Mouse (Mus musculus): ENCODE data around the gene Primpol. TPM values are rescaled to one million over a fixed set of nuclear protein-coding genes. Genes with fewer than 3 reads are reported as not detected.
"Not testable (repeated sequence)": the region's sequence is repeated elsewhere in the genome, so short reads cannot be mapped to it uniquely, and the experiment has no call there.

Primpol gene
- total RNA-seq, 2 experiments from 2014 or later: 4.3 to 8.7 TPM

DNA sequence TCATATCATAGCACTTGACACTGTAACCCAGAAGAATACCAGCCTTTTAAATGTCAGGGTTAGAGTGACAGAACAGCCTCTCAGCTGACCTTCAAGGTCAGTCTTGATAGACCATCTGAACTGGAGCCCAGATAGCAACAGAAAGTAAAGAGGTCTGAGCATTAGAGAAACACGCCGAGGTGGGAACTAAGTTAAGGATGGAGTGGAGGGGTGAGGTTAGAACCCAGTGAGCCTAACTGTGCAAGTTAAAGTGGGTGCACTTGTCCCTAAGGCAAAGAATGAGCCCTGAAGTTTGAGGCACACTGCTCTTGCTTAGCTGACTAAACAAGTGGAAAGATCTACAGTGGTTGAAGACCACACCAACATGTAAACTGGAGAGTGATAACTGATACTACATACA, 18.9 kb downstream of the Primpol start:
- DNase-seq (ENCODE audit: low spot score in 2 of 2): no peak
- Histone ChIP-seq H3K27ac (no peak overlapping the region), H3K4me3 (no peak overlapping the region)
- no peak for TF ChIP-seq CTCF (conservative IDR thresholded peaks at IDR 0.05)

DNA sequence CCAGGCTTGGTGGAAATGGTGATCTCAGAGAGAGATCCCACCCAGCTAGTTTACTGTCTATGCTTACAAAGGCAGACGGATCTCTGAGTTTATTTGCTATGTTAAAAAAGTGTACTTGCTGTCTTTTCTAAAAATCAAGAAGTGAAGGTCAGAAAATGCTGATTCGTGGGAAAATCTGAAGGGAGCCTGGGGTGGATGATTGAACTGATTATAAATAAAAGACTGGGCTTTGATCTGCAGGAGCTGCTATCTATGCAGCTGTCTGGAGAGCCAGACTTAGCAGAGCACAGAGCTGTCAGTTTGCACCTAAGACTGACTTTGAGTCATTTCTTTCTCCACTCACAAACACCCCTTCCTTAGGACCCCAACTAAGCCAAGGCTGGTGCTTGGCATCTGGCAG, 19.6 kb downstream of the Primpol start:
- no peak for TF ChIP-seq CTCF (conservative IDR thresholded peaks at IDR 0.05)
- Histone ChIP-seq H3K4me3 (no peak overlapping the region), H3K27ac (no peak overlapping the region)
- DNase-seq (ENCODE audit: low spot score in 2 of 2): no peak

DNA sequence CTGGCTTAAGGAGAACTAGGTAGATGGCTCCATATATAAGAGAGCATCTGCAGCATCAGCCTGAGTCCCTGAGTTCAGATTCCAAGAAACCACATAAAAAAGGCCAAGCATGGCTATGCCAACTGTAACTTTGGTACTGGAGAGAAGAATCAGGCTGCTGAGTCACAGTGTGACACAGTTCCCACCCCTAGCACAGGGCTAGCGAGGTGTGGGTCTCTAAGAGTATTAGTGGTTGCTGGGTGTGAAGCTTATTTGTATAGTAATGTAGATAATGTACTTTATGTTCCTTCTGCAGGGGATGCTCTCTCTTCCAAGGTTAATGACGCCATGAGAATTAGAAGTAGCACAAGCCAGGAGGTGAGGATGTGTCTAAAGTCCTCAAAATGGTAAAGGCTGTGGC, 20.5 kb downstream of the Primpol start:
- H3K4me3 ChIP-seq: no peak overlapping the region
- TF ChIP-seq CTCF (conservative IDR thresholded peaks at IDR 0.05): no peak
- no peak overlapping the region for H3K27ac ChIP-seq
- no peak for DNase-seq (ENCODE audit: low spot score in 2 of 2)

DNA sequence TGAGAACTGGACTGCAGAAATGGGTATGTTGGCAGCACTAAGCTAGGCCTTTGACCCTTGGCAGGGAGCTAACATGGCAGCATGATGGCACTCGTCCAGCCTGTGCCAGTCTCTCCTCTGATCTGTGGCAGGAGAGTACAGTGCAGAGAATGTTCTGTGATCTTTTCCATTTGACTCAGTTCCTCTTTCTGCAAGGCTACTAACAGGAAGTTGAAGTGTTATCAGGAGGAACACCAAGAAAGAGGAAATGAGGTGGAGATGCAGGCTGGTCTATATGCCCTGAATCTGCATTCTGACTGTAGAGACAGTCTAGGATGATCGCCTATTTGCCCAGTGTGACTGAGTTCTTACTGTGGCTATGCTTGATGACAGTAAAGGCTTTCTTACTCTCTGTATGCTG, 21.4 kb downstream of the Primpol start:
- Histone ChIP-seq H3K27ac (no peak overlapping the region), H3K4me3 (no peak overlapping the region)
- no peak for TF ChIP-seq CTCF (conservative IDR thresholded peaks at IDR 0.05)
- peak in 1 of 2 experiments; percentile 7 for DNase-seq (ENCODE audit: low spot score in 2 of 2)

DNA sequence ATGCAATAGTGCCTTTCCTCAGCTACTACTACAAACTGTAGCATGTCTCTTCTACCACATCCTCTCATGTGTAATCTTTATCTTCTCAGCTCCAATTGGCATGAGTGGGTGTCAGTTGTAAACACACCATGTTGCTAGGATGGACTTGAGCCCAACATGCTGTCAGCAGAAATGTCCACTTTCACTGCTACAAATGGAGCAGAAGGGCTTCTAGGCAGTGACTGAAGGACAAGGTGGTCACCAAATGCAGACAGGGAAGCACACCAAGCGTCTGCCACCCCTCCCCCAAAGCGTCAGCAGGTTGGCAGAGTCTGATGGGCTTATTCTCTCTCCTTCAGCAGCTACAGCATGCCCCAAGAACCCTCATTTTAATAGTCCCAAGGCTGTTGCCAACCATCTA, 23.2 kb downstream of the Primpol start:
- DNase-seq (ENCODE audit: low spot score in 2 of 2): no peak
- TF ChIP-seq CTCF (conservative IDR thresholded peaks at IDR 0.05): no peak
- no peak overlapping the region for H3K4me3 ChIP-seq
- H3K27ac ChIP-seq: peak overlapping the region; percentile 53; the same call in 1 of the 2 replicates

DNA sequence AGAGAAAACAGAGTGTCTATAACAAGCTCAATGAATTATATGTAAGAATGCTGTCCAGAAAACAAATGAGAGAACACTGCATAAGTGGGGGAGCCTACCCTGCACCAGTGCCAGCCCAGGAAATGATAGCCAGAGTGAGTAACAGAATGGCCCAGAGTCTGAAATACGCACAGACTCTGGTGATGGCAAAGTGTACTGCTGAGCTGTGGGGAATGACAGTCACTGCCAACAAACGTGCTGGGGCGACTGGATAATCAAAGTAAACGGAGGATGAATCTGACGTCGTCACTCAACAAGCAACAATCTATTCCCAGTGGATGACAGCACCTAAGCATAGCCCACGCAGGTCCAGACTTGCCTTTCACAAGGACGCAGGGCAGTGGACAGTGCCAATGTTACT, 23.9 kb downstream of the Primpol start:
- DNase-seq (ENCODE audit: low spot score in 2 of 2): no peak
- H3K4me3 ChIP-seq: no peak overlapping the region
- peak overlapping the region; percentile 53; the same call in 1 of the 2 replicates for H3K27ac ChIP-seq
- no peak for TF ChIP-seq CTCF (conservative IDR thresholded peaks at IDR 0.05)

DNA sequence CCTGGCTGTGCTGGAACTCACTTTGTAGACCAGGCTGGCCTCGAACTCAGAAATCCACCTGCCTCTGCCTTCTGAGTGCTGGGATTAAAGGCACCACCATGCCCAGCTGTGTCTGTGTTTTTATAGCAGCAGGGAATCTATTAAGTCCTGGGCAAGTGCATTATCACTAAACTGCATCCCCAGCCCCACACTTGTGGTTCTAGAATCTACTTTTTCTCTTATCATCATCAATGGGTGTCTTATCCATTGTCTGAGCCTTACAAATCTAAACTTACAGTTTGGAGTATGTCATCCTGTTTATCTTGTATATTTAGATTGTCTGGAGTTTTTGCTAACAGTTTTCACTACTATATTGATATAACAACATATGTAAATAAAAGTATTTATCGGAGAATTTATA, 28.3 kb downstream of the Primpol start:
- no peak for TF ChIP-seq CTCF (conservative IDR thresholded peaks at IDR 0.05)
- no peak for DNase-seq (ENCODE audit: low spot score in 2 of 2)
- H3K4me3 ChIP-seq: no peak overlapping the region

DNA sequence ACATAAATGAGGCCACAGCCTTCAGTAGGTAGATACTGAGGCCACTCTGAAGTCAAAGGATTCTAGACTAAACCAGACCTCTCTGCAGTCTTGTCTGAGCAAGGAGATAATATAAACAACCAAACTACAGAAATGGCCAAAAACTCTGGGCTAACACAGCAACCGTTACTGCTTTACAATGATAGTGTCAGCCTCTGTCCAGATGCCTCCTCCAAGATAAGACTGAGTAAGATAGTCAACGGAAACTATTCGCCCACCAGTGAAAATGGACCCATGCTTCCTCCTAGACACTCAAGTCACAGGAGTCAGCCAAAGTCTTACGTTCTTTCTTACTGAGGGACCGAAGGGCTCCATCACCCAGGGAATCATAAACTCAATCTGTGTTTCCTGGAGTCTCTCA, 29.1 kb downstream of the Primpol start:
- DNase-seq (ENCODE audit: low spot score in 2 of 2): no peak
- H3K4me3 ChIP-seq: no peak overlapping the region
- no peak for TF ChIP-seq CTCF (conservative IDR thresholded peaks at IDR 0.05)
- H3K27ac ChIP-seq: no peak overlapping the region

More for the DNA sequence above, 28.3 kb downstream of the Primpol start:
- H3K27ac ChIP-seq: no peak overlapping the region

DNA sequence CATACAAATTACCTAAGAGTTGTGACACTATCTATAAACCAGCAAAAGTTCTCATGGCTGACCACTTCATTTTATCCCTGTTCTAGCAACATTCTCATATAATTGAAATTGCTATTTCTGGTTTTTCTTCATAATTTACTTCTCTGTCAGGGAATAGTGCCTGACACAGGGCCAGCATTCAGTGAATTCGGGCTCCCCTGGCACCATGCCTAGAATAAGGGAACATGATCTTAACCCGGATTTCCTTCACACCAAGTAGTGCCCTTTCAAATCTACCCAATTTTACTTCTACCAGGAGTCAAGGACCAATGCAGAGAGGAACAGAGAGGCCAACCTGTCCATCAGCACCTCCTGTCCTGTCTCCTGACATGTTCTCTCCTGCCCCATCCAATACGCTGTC, 31.4 kb downstream of the Primpol start:
- Histone ChIP-seq H3K27ac (no peak overlapping the region), H3K4me3 (no peak overlapping the region)
- DNase-seq (ENCODE audit: low spot score in 2 of 2): no peak
- TF ChIP-seq CTCF (conservative IDR thresholded peaks at IDR 0.05): no peak

DNA sequence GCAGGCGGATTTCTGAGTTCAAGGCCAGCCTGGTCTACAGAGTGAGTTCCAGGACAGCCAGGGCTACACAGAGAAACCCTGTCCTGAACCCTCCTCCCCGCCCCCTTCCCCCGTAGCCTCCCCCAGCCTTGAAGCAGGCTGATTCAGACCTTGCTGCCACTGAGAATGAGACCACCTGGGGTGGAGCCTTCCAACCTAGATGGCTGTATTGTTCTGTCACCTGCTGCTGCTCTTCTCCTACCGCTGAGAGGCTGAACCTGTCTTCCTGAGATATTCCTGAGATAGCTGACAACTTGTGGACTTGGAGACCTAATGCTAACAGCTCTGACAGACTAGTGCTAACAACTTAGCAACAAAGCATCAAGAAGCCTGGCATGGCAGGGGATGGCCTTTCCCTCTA, 32.7 kb downstream of the Primpol start:
- DNase-seq (ENCODE audit: low spot score in 2 of 2); H3K27ac ChIP-seq; H3K4me3 ChIP-seq: not testable (repeated sequence)

DNA sequence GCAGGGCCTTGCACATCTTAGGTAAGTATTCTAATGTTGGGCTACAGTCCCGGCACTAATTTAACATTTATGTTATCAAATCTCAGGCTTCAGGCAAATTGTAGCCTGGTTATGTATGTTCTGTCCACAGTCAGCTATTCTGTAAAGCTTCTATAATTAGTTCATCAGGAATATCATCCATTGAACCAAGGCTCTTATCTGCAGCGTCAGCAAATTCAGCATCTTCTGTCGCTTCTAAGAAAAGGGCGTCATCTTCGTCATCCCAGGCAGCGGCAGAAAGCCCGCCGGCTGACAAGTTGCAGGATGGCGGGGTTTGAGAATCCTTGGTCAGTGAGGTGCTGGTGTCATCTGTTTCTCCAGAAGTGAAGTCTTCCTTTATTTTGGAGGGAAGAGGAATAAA, 38.2 kb downstream of the Primpol start:
- no peak for DNase-seq (ENCODE audit: low spot score in 2 of 2)
- no peak for TF ChIP-seq CTCF (conservative IDR thresholded peaks at IDR 0.05)

DNA sequence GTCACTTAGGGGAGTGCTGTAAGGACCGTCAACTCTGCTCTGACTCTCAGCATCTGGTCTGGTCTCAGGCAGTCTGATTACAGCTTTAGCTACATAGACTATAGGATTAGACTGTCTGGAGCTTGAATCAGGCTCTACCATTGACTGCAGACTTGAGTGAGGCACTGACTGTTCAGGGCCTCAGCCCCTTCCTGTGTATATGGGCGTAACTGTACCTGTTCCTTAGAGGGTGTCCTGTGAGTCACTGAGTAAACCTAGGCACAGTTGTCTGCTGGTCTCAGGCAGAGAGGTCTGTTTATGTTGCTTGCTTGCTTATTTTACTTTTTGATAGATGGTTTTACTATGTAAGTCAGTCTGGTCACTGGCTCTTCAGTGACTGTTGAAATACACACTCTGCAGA, 43.0 kb downstream of the Primpol start:
- no peak for DNase-seq (ENCODE audit: low spot score in 2 of 2)
- H3K4me3 ChIP-seq: no peak overlapping the region
- no peak for TF ChIP-seq CTCF (conservative IDR thresholded peaks at IDR 0.05)
- no peak overlapping the region for H3K27ac ChIP-seq

More for the DNA sequence above, 38.2 kb downstream of the Primpol start:
- Histone ChIP-seq H3K27ac (no peak overlapping the region), H3K4me3 (no peak overlapping the region)

DNA sequence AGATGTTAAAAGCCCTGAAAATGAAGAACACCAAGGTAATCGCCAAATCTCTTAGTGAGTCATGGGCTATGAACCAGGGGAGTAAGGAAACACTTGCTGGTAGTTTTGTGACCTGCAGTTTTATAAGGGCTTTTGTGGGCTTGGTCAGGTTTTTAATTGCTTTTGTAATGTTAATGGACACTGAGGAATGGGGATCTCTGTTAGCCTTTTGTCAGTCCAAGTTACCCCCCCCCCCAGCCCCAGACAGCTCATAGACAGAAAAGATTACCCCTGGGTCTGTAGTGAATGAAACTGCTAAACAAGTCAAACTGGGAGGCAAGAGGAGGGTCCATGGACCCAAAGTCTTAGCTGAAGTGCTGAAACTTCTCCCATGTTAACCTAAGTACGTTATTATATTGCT, 43.6 kb downstream of the Primpol start:
- TF ChIP-seq CTCF (conservative IDR thresholded peaks at IDR 0.05): no peak
- no peak for DNase-seq (ENCODE audit: low spot score in 2 of 2)
- Histone ChIP-seq H3K27ac (no peak overlapping the region), H3K4me3 (no peak overlapping the region)

DNA sequence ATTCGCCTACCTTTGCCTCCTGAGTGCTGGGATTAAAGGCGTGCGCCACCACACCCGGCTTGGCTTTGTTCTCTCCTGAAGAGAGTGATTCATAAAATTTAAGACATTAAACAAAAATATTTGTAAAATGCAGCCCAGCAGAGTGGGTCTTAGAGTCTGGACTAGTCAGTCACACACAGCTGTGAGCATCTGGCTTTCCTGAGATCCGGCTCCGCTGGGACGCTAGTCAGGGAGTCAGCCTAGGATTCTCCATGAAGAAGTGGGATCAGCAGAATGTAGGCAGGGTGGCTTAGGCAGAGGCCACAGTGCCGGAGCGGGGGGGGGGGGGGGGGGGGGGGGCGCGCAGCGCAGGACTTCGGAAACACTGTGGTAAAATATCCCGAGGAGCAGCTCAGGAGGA, 46.3 kb downstream of the Primpol start:
- DNase-seq (ENCODE audit: low spot score in 2 of 2): no peak
- Histone ChIP-seq H3K27ac (no peak overlapping the region), H3K4me3 (no peak overlapping the region)
- no peak for TF ChIP-seq CTCF (conservative IDR thresholded peaks at IDR 0.05)
